Mouse (Mus musculus) embryonic fibroblast, embryonic 13.5 days (primary cell): ENCODE results near the gene Gja1.

ENCODE experiments used
- CTCF ChIP-seq: IDR thresholded peaks from 2 replicates; pipeline ENCODE4 v1.5.1; 2011; ENCODE audit warnings: mild to moderate bottlenecking, control low read depth, low read length, moderate library complexity, borderline replicate concordance; ENCODE audit not compliant: insufficient read depth
- POLR2A ChIP-seq: IDR thresholded peaks from 2 replicates; pipeline ENCODE4 v1.6.1; 2011; ENCODE audit warnings: low read depth, mild to moderate bottlenecking, control low read depth, low read length, moderate library complexity

DNA sequence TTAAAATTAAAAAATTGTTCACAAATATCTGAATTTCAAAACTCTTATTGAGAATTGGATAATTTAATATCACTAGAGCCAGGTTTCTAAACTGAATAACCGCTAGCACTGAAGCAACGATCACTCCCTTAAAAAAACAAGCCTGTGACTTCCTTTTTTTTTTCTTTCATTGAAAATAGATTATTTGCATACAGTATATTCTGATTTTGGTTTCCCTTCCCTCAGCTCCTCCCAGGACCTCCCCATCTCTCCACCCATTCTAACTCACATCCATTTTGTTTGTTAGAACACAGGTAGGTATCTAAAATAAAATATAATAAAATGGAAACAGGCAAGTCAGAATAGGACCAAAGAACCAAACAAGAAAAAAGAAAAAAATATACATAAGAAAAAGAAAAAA is 50.7 kb downstream of the Gja1 start:
- no peak for TF ChIP-seq CTCF
- no peak for TF ChIP-seq POLR2A
